Mouse (Mus musculus) Patski (cell line): ENCODE data around the gene Rap1gap. TPM values are rescaled to one million over a fixed set of nuclear protein-coding genes. Genes with fewer than 3 reads are reported as not detected.

ENCODE experiments used
- ATAC-seq: fragments of 100-300 bp; one replicate; pipeline ENCODE4 v1.8.0; 2021
- CTCF ChIA-PET: fragments of 350-600 bp; sonication (Branson Sonifier 250); formaldehyde crosslinking; loops from one replicate; lab custom pipeline; 2022; ENCODE audit warnings: inconsistent platforms; lab: Charles Lee
- POLR2A ChIA-PET: fragments of 350-600 bp; sonication (Branson Sonifier 250); formaldehyde crosslinking; loops from one replicate; lab custom pipeline; 2022; ENCODE audit warnings: antibody characterized with exemption, inconsistent platforms; lab: Charles Lee
- DNase-seq: peaks from one replicate; pipeline ENCODE4 v3.0.0-alpha.2; 2011; ENCODE audit warnings: low read depth, low spot score
- H3K27me3 ChIP-seq: fragments of 371-371 bp; one replicate; pipeline ENCODE4 v1.5.1; 2021
- CTCF ChIP-seq: fragments of 100-300 bp; IDR thresholded peaks from one replicate; pipeline ENCODE4 v1.5.1; 2021
- in situ Hi-C: fragments of 300-500 bp; cut with MboI; formaldehyde crosslinking; loops from 3 replicates; pipeline ENCODE4 v1.11.1; 2018; ENCODE audit warnings: low pct_unique_long_range_greater_than_20kb, mixed read lengths
- polyA plus RNA-seq: library from polyadenylated mRNA; unstranded; gene quantifications from one replicate; pipeline ENCODE4 v1.2.3, GENCODE M21; 2021

The Rap1gap gene
- polyA plus RNA-seq, 1 experiment from 2014 or later: 48.4 TPM

- ChIA-PET CTCF (interaction anchor here (0.8 to 2.0 kb wide), 4 partner anchors 42 to 158 kb away, joined by 3 to 9 read pairs (median 3); no protein-coding TSS in a partner anchor), POLR2A (no interaction called here)
- H3K27me3 ChIP-seq: no peaks in the 10 kb centered on the region
- in situ Hi-C loops: loop anchor here (5.0 to 10.0 kb wide), 2 partner anchors 118 to 160 kb away; partner anchors contain the start of gene Alpl
- TF ChIP-seq CTCF: no peak
- ATAC-seq: no peak
- no peak for DNase-seq
These were observed 12.4 kb downstream of the Rap1gap start for GRCm38 (mm10) chr4:137676700-137677484.

GRCm38 (mm10) chr4:137677906-137678305 lies 13.4 kb downstream of the Rap1gap start:
- H3K27me3 ChIP-seq: no peaks in the 10 kb centered on the region
- ChIA-PET CTCF (interaction anchor here (1.3 kb wide), 1 partner anchor 43 kb away, joined by 3 read pairs; no protein-coding TSS in a partner anchor), POLR2A (no interaction called here)
- no peak for TF ChIP-seq CTCF
- ATAC-seq (no peak), DNase-seq (no peak)
- in situ Hi-C loops: loop anchor here (5.0 to 10.0 kb wide), 2 partner anchors 117 to 159 kb away; partner anchors contain the start of gene Alpl

GRCm38 (mm10) chr4:137678568-137678967 lies 14.0 kb downstream of the Rap1gap start:
- POLR2A ChIA-PET: no interaction called here
- CTCF ChIA-PET: no interaction called here
- TF ChIP-seq CTCF: no peak
- ATAC-seq (no peak), DNase-seq (no peak)
- in situ Hi-C loops: loop anchor here (5.0 to 10.0 kb wide), 2 partner anchors 116 to 159 kb away; partner anchors contain the start of gene Alpl
- no peaks in the 10 kb centered on the region for H3K27me3 ChIP-seq

DNA sequence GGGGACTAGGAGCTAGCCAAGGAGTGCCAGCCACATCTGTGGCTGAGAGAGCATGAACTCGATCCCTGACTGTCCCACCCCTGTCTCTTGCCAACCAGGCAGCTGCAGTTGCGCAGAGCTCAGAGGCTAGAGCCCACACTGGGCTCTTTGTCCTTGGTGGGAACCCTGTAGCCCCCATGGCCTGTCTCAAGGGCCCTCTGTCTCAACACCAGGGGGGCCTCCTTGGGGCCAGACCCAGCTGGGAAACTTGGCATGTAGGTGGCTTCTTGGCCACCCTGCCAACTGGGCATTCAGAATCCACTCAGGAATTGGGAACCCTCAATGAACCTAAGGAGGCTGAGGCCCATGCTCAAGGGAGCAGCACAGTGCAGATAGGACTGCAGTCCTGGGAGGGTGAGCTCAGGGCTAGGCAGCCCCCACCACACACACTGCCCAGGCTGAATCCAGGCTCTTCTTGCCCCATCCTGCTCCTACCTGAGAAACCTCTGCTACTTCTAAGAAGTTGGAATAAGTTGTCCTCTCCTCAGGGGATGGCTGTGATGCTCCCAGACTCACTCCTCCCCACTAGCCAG lies 15.5 kb downstream of the Rap1gap start:
- in situ Hi-C loops: loop anchor here (5.0 to 10.0 kb wide), 3 partner anchors 37 to 157 kb away; partner anchors contain the start of gene Alpl
- H3K27me3 ChIP-seq: no peaks in the 10 kb centered on the region
- ChIA-PET CTCF (interaction anchor here (1.1 kb wide), 1 partner anchor 17 kb away, joined by 3 read pairs; no protein-coding TSS in a partner anchor), POLR2A (interaction anchor here (1.0 to 1.6 kb wide), 3 partner anchors 28 to 66 kb away, joined by 3 to 6 read pairs (median 4); no protein-coding TSS in a partner anchor)
- ATAC-seq (no peak), DNase-seq (no peak)
- no peak for TF ChIP-seq CTCF

- DNase-seq: no peak
- CTCF ChIA-PET: interaction anchor here (1.1 kb wide), 1 partner anchor 16 kb away, joined by 3 read pairs; no protein-coding TSS in a partner anchor
- in situ Hi-C loops: loop anchor here (5.0 kb wide), 1 partner anchor 37 kb away; no protein-coding TSS in a partner anchor
- ATAC-seq: no peak
- POLR2A ChIA-PET: interaction anchor here (1.0 to 1.6 kb wide), 3 partner anchors 27 to 66 kb away, joined by 3 to 6 read pairs (median 4); no protein-coding TSS in a partner anchor
- no peaks in the 10 kb centered on the region for H3K27me3 ChIP-seq
- TF ChIP-seq CTCF: no peak
These were observed 16.2 kb downstream of the Rap1gap start for GRCm38 (mm10) chr4:137680721-137681120.

DNA sequence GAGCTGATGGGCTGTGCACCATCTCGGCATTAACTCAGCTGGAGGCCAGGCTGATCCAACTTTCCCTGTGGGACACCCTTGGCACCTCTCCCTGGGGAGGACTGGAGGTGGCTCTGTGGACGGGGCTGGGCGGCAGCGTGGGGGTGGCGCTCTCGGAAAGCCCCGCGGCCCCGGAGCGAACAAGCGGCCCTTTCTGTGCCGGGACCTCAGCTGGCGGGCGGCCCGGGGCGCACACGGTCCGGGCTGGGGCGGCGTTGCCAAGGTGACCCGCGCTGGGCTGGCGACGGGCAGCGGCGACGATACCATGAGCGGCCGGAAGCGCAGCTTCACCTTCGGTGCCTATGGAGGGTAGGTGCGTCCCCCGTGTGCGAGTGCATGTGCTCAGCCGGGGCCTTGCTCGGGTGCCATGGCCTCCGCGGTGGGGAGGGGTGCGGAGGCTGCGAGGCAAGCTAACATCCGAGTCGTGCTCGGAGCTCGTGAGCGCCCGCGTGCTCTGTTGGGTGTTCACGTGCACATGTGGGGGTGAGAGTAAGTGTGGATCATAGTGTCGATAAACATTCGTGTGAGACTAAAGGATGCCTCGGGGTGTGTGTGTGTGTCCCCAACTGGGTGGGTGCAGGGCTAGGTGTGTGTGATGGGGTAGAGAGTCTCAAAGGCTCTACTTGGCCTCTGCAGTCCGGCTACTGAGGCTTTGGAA lies 17.0 kb downstream of the Rap1gap start:
- no peak for TF ChIP-seq CTCF
- ATAC-seq (no peak), DNase-seq (no peak)
- ChIA-PET CTCF (no interaction called here), POLR2A (no interaction called here)
- H3K27me3 ChIP-seq: no peaks in the 10 kb centered on the region
- in situ Hi-C loops: loop anchor here (5.0 kb wide), 1 partner anchor 36 kb away; no protein-coding TSS in a partner anchor

GRCm38 (mm10) chr4:137682961-137683453 lies 18.5 kb downstream of the Rap1gap start:
- no peak for TF ChIP-seq CTCF

GRCm38 (mm10) chr4:137684830-137685343 lies 20.4 kb downstream of the Rap1gap start:
- in situ Hi-C loops: loop anchor here (5.0 kb wide), 1 partner anchor 32 kb away; no protein-coding TSS in a partner anchor
- ATAC-seq: no peak
- DNase-seq: no peak
- ChIA-PET CTCF (interaction anchor here (0.7 to 1.1 kb wide), 3 partner anchors 22 to 45 kb away, joined by 3 read pairs; no protein-coding TSS in a partner anchor), POLR2A (no interaction called here)
- no peak for TF ChIP-seq CTCF
- no peaks in the 10 kb centered on the region for H3K27me3 ChIP-seq

More at GRCm38 (mm10) chr4:137682961-137683453, 18.5 kb downstream of the Rap1gap start:
- DNase-seq: no peak
- POLR2A ChIA-PET: interaction anchor here (1.1 kb wide), 1 partner anchor 14 kb away, joined by 3 read pairs; no protein-coding TSS in a partner anchor
- no peaks in the 10 kb centered on the region for H3K27me3 ChIP-seq
- in situ Hi-C loops: loop anchor here (5.0 kb wide), 1 partner anchor 34 kb away; no protein-coding TSS in a partner anchor
- ATAC-seq: no peak
- CTCF ChIA-PET: interaction anchor here (1.3 kb wide), 1 partner anchor 37 kb away, joined by 3 read pairs; no protein-coding TSS in a partner anchor

- CTCF ChIA-PET: interaction anchor here (0.9 to 1.2 kb wide), 4 partner anchors 11 to 145 kb away, joined by 3 to 6 read pairs (median 4); no protein-coding TSS in a partner anchor
- POLR2A ChIA-PET: interaction anchor here (0.6 to 2.1 kb wide), 2 partner anchors 20 to 45 kb away, joined by 3 to 8 read pairs; no protein-coding TSS in a partner anchor
- DNase-seq: no peak
- in situ Hi-C loops: no loop called here
- TF ChIP-seq CTCF: no peak
- no peaks in the 10 kb centered on the region for H3K27me3 ChIP-seq
- no peak for ATAC-seq
These were observed 21.8 kb downstream of the Rap1gap start for GRCm38 (mm10) chr4:137686303-137686702.
